Mouse (Mus musculus): ENCODE measurements around the gene Hfe2. TPM values are rescaled to one million over a fixed set of nuclear protein-coding genes. Genes with fewer than 3 reads are reported as not detected.
"Not testable (repeated sequence)": the region's sequence is repeated elsewhere in the genome, so short reads cannot be mapped to it uniquely, and the experiment has no call there.

Gene Hfe2
- total RNA-seq (2017), result not detected in 2 replicates

DNA sequence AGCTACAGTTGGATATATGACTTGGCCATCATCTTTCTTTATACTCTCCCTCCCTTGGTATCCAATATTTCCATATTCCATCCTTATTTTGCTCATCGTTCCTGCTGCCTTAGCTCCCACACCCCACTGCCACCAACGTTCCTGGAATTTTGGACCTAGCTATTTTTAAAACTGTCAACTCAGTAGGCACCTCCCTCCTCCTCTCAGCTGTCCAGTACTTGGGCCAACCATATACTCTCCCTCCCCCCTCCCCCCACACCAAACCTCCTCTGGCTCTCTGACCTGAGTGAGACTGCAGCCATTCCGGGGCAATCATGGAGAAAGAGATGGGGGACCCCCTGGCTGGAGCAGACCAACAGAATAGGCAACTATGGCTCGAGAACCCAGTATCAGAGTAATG, at the start of gene Hfe2:
Hfe2 (plus strand) TSS at position 259 of the 400 bp plus-strand sequence.
- ATAC-seq (ENCODE audit: extremely low read depth, insufficient number of reproducible peaks, low FRiP score, poor library complexity, severe bottlenecking), result no peak

DNA sequence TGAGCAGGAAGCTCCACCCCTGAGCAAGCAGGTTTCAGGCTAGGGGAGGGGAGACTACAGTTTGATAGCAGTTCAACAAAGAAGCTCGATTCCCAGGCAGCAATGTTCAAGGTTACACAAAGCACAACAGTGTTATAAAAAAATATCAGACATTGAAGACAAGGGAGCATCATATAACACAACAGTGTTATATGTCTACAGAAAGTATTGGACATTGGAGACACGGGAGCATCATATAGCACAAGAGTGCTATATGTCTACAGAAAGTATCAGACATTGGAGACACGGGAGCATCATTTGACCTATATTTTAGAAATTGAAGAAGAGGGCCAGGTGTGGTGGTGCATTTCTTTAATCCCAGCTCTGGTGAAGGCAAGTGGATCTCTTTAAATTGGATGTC, 47.9 kb upstream of the Hfe2 start:
- no peak for ATAC-seq (ENCODE audit: extremely low read depth, insufficient number of reproducible peaks, low FRiP score, poor library complexity, severe bottlenecking)

DNA sequence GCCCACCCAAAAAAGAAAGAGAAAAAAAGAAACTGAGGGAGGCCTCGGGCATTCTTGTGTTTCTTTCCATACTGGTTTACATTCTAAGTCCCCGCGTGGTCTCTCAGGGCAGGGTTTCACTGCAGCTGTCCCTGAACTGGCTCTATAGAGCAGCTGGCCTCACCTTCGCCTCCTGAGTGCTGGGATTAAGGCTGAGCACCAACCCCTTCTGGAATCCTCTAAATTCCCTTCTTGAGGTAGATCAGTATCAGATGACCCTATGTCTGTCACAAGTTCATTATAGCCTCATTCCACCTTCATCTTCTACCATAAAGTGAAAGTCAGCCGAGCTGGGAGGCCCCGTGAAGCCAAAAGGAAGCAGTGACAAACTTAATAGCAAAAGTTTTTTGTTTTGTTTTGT, 47.4 kb upstream of the Hfe2 start:
- ATAC-seq (ENCODE audit: extremely low read depth, insufficient number of reproducible peaks, low FRiP score, poor library complexity, severe bottlenecking), result no peak

DNA sequence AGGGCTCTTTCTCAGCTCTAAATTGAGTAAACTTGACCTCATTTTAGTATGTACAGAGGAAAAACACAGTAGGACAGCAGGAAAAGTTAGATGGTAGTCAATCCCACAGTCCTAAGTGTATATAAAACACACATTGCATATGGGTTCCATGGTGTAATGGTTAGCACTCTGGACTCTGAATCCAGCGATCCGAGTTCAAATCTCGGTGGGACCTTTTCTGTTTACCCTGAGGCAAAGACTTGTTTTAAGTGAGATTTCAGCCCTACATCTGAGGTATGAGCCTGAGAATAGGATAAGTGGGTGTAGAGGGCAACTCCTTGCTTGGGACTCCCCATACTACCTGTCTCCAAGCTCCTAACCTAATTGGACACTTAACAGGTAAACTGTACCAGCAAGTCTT, 45.7 kb upstream of the Hfe2 start:
- ATAC-seq (ENCODE audit: extremely low read depth, insufficient number of reproducible peaks, low FRiP score, poor library complexity, severe bottlenecking), result no peak

DNA sequence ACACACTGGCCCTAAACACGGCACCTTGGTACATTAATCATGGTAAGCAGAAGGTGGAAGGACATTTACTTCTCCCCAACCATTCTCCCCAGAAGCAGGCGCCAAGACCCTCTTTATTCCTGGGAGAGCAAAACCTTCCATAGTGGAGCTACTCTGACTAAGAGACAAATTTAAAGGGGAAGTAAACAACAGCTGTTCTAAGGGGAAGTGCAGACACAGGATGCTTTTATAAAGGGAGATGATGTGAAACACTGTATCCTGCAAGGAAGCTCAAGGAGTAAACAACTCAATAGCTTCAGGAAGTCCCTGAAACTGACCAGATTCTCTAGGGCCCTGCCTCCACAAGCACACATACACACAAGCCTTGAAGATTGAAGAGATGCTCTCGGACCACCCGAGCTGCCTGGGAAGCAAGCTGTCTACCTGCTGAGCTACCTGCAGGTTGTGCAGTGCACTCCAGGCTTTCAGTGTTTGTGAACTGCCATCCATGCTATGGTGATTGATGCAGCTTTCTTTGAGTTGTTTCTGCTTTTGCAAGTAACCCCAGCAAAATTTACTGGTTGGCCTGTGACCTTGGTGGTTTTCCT, 44.2 kb upstream of the Hfe2 start:
- ATAC-seq (ENCODE audit: extremely low read depth, insufficient number of reproducible peaks, low FRiP score, poor library complexity, severe bottlenecking), result no peak

DNA sequence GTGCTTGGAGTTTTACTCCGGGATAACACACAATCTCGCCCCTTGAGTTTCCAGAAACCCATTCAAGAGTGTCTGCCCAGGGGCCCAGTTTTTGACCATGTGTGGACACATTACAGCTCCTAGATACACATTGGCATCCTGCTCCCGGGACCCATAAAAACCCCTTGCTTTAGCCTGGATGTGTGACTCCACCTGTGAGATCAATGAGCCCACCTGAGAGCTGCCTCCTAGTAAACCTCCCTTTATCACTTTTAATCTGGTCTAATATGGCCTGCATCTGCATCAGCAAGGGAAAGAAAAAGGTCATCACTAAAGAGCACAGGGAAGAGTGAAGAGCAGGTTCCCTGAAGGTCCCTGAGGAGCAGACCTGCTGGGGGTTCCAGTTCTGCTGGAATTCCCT, 43.1 kb upstream of the Hfe2 start:
- ATAC-seq (ENCODE audit: extremely low read depth, insufficient number of reproducible peaks, low FRiP score, poor library complexity, severe bottlenecking), result no peak

DNA sequence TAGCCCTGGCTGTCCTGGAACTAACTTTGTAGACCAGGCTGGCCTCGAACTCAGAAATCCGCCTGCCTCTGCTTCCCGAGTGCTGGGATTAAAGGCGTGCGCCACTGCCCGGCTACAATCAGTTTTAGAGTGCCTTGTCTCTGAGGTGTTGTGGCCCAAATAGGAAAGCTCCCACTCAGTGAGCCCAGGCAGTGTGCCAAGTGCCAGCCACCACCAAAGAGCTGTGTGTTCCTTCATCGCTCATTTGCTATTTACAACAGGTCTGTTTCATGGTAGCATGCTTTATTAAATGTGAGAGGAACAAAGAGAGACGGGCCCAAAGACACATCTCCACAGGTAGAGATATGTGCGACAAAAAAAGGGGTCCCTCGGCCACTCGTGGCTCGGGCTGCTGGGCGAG, 42.5 kb upstream of the Hfe2 start:
- no peak for ATAC-seq (ENCODE audit: extremely low read depth, insufficient number of reproducible peaks, low FRiP score, poor library complexity, severe bottlenecking)

DNA sequence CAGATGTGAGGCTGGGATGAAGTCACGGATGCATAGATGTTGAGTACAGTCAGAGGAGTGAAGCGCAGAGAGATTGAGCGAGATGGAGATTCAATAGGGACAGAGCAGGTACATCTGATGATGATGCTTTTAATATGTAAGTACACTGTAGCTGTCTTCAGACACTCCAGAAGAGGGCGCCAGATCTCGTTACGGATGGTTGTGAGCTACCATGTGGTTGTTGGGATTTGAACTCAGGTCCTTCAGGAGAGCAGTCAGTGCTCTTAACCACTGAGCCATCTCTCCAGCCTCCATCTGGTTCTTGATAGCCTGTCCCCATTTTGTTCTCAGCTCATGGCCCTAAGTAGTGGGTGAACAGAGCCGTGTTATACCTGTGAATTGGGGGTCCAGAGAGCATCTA, 41.9 kb upstream of the Hfe2 start:
- not testable (repeated sequence) for ATAC-seq (ENCODE audit: extremely low read depth, insufficient number of reproducible peaks, low FRiP score, poor library complexity, severe bottlenecking)

DNA sequence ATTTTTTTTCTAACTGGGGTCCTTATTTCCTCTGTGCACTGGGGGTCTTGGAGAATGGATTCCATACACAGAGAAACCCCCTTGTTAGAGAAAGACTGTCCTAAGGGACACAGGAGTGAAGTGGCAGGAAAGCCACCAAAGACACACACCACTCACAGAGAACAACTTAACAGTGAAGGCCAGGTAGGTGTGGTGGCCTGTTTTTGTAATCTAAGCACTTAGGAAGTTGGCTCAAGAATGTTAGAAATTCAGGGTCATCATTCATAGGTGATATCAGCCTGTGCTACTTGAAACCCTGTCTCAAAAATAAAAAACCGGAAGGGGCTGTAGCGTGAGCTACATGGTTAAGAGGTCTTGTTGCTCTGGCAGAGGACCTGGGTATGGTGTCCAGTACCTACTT, 41.0 kb upstream of the Hfe2 start:
- no peak for ATAC-seq (ENCODE audit: extremely low read depth, insufficient number of reproducible peaks, low FRiP score, poor library complexity, severe bottlenecking)

DNA sequence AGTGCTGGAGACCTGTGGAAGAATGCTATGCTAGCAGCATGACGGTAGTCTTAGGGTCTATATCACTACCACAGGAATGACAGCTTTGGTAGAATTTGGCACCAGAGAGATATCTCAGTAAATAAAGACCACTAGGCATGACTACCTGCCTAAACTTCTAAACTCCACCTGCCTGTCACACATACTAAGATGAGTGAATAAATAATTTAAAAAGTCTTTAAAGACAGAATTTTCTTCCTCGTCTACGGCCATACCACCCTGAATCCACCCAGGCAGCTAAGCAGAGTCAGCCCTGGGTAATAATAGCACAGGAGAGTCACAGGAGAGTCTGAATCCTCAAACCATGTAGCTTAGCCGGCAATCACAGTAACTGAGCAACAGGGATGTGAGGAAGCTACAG, 40.1 kb upstream of the Hfe2 start:
- ATAC-seq (ENCODE audit: extremely low read depth, insufficient number of reproducible peaks, low FRiP score, poor library complexity, severe bottlenecking), result no peak

DNA sequence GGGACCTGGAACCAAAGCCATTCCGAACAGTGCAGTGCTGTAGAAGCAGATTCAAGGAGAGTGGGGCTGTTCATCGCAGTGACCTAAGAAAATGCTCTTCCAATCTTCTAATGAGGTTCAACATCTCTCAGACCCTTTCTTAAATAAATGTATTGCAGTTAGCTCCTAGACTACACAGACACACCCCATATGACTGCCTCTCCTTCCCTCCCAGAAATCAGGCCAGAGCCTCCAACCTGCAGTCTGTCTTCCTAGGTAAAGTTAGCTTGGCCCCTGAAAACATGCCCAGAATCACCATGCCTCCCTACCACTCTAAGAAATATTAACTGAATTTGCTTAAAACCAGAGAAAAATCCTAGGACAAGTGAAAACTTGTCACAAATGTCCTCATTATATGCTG, 39.6 kb upstream of the Hfe2 start:
- ATAC-seq (ENCODE audit: extremely low read depth, insufficient number of reproducible peaks, low FRiP score, poor library complexity, severe bottlenecking), result no peak

DNA sequence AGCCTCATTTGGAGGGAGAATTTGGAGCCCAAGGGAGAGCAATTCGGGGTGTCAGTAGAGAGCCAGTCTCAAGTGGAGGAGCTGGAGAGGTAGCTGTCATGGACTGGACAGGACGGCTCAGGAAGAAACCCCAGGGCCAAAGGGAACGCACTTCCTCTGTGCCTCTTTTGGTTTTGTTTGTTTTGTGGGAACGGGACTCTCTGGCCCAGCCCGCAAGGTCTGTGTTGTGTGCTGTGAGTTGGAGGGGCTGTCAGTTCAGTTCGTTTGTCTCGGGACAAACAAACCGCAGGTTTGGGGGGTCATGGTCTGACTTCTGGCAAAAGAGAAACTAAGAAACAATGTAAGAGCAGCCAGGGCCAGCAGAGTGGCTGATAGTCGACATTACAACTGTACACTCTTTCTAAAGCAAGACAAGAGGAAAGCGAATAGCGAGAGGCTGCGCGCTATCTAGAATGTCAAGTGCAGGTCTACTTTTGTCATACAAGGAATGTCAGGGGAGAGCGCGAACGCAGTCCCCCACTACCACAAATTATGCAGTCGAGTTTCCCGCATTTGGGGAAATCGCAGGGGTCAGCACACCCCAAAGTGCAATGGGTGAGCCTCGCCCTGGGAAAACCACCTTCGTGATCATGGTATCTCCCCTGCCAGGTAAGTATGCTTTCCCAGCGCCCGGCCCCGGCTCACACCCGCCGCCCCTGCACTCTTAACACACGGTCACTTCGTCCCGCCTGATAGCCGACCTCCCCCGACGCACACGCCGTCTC, 38.7 kb upstream of the Hfe2 start:
- peak; percentile 34 for ATAC-seq (ENCODE audit: extremely low read depth, insufficient number of reproducible peaks, low FRiP score, poor library complexity, severe bottlenecking)

DNA sequence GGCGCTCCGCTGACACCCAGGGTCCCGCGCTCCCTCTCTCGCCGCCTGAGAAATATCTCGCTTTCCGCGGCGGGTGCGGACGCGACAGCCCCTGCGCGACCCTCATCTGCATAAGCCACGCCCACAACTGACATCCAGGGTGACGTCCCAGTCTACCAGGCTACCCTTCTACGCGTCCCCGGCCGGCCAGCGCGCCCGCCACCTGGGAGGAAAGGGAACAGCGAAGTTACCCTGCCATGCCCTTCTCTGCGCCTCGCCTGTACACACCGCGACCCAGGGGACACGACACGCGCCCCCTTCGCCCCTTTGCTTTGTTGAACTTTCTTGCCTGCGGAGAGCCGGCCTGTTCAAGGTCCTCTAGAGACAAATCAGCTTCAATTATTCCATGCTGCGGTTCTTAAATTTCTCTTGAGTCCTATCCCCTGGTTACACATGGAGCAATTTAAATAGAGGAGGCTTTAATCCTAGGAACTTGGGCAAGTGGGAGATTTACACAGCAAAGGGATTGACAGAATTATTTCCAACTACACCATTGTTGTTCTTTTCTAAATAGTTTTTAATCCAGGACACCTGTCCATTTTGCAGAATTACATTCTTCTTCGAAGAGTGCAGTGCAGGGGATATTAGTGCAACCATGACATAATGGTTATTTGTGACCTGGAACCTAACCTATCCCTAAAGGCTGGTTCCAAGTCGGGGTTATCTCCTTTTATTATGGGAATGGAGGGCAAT, 38.0 kb upstream of the Hfe2 start:
- peak; percentile 64 for ATAC-seq (ENCODE audit: extremely low read depth, insufficient number of reproducible peaks, low FRiP score, poor library complexity, severe bottlenecking)

DNA sequence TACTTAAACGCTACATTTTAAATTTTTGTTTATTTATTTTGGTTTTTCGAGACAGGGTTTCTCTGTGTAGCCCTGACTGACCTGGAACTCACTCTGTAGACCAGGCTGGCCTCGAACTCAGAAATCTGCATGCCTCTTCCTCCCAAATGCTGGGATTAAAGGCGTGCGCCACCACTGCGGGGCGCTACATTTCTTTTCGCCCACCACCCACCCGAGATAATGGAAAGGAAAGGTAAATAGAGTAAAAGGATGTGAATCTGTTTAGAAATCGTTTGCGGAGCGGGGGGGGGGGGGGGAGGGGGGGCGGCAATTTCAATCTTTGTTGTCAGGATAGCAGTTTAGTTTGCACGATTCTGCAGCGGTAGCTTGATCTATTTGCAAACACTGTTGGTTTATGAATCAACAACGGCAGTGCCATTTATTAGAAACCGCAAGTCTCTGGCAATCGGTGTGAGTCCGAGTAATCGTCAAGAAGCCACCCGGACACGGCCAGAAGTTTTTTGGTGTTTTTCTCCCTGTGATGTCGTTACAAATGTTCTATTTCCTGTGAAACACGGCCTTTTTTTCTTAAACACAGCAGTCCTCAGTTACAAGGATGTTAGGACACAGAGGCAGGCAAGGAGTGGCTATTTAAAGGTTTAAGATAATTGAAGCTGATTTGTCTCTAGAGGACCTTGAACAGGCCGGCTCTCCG, 37.2 kb upstream of the Hfe2 start:
- no peak for ATAC-seq (ENCODE audit: extremely low read depth, insufficient number of reproducible peaks, low FRiP score, poor library complexity, severe bottlenecking)

DNA sequence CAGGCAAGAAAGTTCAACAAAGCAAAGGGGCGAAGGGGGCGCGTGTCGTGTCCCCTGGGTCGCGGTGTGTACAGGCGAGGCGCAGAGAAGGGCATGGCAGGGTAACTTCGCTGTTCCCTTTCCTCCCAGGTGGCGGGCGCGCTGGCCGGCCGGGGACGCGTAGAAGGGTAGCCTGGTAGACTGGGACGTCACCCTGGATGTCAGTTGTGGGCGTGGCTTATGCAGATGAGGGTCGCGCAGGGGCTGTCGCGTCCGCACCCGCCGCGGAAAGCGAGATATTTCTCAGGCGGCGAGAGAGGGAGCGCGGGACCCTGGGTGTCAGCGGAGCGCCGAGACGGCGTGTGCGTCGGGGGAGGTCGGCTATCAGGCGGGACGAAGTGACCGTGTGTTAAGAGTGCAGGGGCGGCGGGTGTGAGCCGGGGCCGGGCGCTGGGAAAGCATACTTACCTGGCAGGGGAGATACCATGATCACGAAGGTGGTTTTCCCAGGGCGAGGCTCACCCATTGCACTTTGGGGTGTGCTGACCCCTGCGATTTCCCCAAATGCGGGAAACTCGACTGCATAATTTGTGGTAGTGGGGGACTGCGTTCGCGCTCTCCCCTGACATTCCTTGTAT, 36.6 kb upstream of the Hfe2 start:
- peak; percentile 66 for ATAC-seq (ENCODE audit: extremely low read depth, insufficient number of reproducible peaks, low FRiP score, poor library complexity, severe bottlenecking)

DNA sequence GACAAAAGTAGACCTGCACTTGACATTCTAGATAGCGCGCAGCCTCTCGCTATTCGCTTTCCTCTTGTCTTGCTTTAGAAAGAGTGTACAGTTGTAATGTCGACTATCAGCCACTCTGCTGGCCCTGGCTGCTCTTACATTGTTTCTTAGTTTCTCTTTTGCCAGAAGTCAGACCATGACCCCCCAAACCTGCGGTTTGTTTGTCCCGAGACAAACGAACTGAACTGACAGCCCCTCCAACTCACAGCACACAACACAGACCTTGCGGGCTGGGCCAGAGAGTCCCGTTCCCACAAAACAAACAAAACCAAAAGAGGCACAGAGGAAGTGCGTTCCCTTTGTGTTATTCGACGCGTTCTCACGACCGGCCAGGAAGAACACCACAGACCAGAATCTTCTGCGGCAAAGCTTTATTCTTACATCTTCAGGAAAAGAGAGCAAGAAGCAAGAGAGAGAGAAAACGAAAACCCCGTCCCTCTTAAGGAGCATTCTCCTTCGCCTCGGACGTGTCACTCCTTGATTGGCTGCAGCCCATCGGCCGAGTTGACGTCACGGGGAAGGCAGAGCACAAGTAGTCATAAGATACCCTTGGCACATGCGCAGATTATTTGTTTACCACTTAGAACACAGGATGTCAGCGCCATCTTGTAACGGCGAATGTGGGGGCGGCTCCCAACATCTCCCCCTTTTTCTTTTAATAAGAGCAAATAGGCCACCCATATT, 35.9 kb upstream of the Hfe2 start:
- peak; percentile 42 for ATAC-seq (ENCODE audit: extremely low read depth, insufficient number of reproducible peaks, low FRiP score, poor library complexity, severe bottlenecking)

DNA sequence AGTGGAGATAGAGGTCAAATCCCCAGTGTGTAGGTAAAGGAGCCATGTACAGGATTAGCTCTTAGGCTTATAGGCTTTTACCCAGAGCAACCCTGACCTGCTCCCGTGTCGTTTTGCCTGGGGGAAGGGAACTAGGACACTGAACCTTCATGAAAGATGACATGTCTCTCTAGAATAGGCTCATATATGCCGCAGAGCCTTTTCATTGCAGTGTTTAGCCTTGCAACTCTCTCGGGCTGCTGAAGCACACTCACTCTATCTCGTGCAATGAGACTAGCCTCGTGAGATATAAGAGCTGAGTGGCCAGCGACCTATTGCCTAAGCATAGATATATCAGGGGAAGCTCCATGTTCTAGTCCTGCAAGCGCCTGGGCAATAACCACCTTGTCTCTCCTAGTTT, 35.3 kb upstream of the Hfe2 start:
- ATAC-seq (ENCODE audit: extremely low read depth, insufficient number of reproducible peaks, low FRiP score, poor library complexity, severe bottlenecking), result not testable (repeated sequence)

DNA sequence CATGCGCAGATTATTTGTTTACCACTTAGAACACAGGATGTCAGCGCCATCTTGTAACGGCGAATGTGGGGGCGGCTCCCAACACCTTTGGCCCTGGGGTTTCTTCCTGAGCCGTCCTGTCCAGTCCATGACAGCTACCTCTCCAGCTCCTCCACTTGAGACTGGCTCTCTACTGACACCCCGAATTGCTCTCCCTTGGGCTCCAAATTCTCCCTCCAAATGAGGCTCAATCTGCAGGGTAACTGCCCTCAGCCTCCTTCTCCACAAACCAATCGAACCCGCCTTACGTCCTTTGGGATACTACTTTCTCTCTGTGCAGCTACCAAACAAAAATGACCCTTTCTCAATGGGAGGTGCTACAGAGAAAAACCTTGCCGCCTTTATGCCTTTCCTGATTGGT, 30.5 kb upstream of the Hfe2 start:
- ATAC-seq (ENCODE audit: extremely low read depth, insufficient number of reproducible peaks, low FRiP score, poor library complexity, severe bottlenecking), result peak; percentile 25; the same call in 1 of the 2 replicates

DNA sequence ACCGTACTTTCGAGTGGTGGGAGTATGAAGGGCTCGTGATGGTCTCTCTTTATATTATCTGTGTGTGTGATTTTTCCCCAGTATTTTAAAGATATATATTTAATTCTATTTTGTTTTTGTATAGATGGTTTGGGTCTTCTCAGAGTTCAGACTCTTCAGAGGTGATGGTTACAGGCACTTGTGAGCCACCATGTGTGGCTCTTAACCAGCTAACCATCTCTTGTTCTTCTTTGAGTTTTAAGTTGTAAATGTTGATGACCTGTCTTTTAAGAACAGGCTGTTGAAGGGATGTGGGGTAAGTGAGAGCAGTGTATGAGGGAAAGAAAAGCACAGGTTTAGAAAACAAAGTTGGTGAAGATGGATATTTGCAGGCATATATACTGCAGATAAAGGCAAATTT, 30.1 kb upstream of the Hfe2 start:
- no peak for ATAC-seq (ENCODE audit: extremely low read depth, insufficient number of reproducible peaks, low FRiP score, poor library complexity, severe bottlenecking)

Measured in neutrophil, adult 5-6 weeks (primary cell).